Mouse (Mus musculus) spleen, adult 2 months (tissue): ENCODE results near the gene Slc7a6os.

Experiments used
- CTCF ChIP-seq: fragments of 200-500 bp; IDR thresholded peaks from 2 replicates; pipeline ENCODE4 v1.5.1; 2011; ENCODE audit warnings: mild to moderate bottlenecking, inconsistent platforms; ENCODE audit not compliant: insufficient read depth, insufficient read length, insufficient replicate concordance; ENCODE audit errors: extremely low read depth
- POLR2A ChIP-seq: fragments of 200-500 bp; IDR thresholded peaks from 2 replicates; pipeline ENCODE4 v1.6.1; 2011; ENCODE audit warnings: low read depth, low read length, inconsistent platforms

DNA sequence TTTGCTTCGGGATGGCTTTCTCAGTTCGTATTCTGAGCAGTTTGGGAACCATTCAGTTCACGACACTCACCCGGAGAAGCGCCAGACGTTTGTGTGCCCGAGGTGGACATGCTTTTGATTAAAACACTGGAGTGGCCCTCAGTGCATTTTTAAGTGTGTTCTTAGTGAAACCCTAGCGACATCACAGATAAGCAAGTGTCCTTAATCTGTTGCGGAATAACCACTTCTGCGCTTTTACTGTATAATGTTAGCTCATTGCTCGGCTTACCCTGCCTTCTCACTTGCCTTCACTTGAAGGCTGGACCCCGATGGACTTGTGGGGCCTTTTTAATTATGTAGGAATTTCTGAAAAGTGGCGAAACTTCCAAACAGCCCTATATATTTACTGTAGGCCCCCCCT, 686 bp upstream of the Slc7a6os start:
- TF ChIP-seq POLR2A (no peak), CTCF (no peak)
